9 mouse cellular contexts compared by ENCODE assay signal in the genomic region with DNA sequence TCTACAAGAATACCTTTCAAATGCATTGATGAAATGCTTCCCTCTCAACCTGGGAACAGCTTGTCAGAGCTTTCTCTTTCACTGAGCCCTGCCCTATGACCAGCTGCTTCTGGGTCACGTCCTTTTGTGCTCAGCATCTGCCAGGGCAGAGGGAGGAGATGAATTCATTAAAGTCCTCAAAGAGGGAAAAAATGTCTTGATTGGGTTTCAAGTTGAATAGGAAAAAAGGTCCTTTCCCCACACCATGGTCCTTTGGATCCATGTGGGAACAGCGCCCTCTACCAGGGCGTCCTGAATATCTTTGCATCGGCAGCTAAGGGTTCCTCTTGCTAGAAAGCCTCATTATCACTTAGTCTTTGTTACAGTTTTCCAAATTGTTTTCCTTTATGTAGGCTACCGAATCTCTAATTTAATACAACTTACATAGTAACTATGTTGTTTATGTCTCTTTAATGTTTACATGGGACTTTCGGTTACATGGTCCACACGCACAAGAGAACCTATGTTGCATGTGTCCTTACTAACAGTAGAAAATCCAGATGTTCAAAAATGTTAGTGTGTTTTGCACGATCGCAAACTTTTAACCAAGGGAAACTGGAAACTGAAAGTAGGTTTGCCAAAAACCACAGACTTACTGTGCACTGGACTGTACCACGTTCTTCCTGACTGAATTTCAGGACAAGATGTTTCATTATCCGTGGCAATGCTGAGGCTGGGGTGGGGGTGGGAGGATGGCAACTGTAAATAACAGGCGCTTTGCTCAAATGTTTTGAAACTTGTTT.
DNase-seq lines count a peak whose midpoint lies in the region; ATAC-seq and TF ChIP-seq lines count a peak whose summit lies in the region.
"Had no signal": no experiment of that assay in that cellular context is flagged by ENCODE, and none has a peak within 500 bp of the region (broad histone marks: within the 10 kb centered on the region; RNA-seq: fewer than 3 reads in every experiment).

No protein-coding gene starts in this region.

- H3K27me3 ChIP-seq in embryonic facial prominence, embryonic 14.5 days (replicated peaks; ENCODE audit: control insufficient read depth, insufficient read depth, low read length) = no peaks in the 10 kb centered on the region
- H3K27me3 ChIP-seq in kidney, adult 2 months (replicated peaks; ENCODE audit: control insufficient read depth, insufficient read depth, low read length) = no peaks in the 10 kb centered on the region
- H3K27me3 ChIP-seq: heart, embryonic 15.5 days had no signal

- H3K9ac ChIP-seq in embryonic facial prominence, embryonic 14.5 days (ENCODE audit: low read depth, low read length) = no peak overlapping the region
- H3K9ac ChIP-seq: heart, embryonic 15.5 days had no signal

- no peak overlapping the region for H3K27ac ChIP-seq in embryonic facial prominence, embryonic 14.5 days (replicated peaks; ENCODE audit: low read depth, low read length)
- H3K27ac ChIP-seq in kidney, adult 2 months (ENCODE audit: insufficient read depth, low read depth, low read length) = no peak overlapping the region
- H3K27ac ChIP-seq: heart, embryonic 15.5 days had no signal

- no peaks in the 10 kb centered on the region for H3K4me1 ChIP-seq in embryonic facial prominence, embryonic 14.5 days (ENCODE audit: control insufficient read depth, insufficient read depth, low read length)
- no peaks in the 10 kb centered on the region for H3K4me1 ChIP-seq in kidney, adult 2 months (ENCODE audit: control insufficient read depth, insufficient read depth, low read length)
- H3K4me1 ChIP-seq: heart, embryonic 15.5 days had no signal

- H3K4me3 ChIP-seq in embryonic facial prominence, embryonic 14.5 days (ENCODE audit: low read depth, low read length) = no peak overlapping the region
- H3K4me3 ChIP-seq in kidney, adult 2 months (ENCODE audit: insufficient read depth, low read depth, low read length) = no peak overlapping the region
- H3K4me3 ChIP-seq: heart, embryonic 15.5 days had no signal

- TF ChIP-seq POLR2A in kidney, adult 2 months (IDR thresholded peaks at IDR 0.05; ENCODE audit: low read depth, low read length) = no peak

- ATAC-seq in embryonic facial prominence, embryonic 14.5 days (ENCODE audit: low read depth) = no peak

- no peak overlapping the region for H3K4me2 ChIP-seq in embryonic facial prominence, embryonic 14.5 days (ENCODE audit: low read depth, low read length)
- H3K4me2 ChIP-seq: heart, embryonic 15.5 days had no signal

- peak; percentile 10 to 25 for DNase-seq in cerebellum, adult 18-20 months
- no peak for DNase-seq in cerebellum, adult 9-11 months
- peak; percentile 4 to 14 for DNase-seq in spleen, postnatal 36 days (ENCODE audit: low spot score in 2 of 2)
- DNase-seq in spleen, postnatal 14 days (ENCODE audit: low spot score in 2 of 2) = no peak
- DNase-seq in embryonic facial prominence, embryonic 14.5 days (ENCODE audit: low spot score) = peak; percentile 62
- DNase-seq in kidney, adult 2 months = peak; percentile 34
- peak; percentile 4 for DNase-seq in lung, adult 18-20 months
- peak; percentile 27 for DNase-seq in right cerebral cortex, postnatal 25 days

- no peaks in the 10 kb centered on the region for H3K9me3 ChIP-seq in embryonic facial prominence, embryonic 14.5 days (ENCODE audit: control insufficient read depth, low read length)
- H3K9me3 ChIP-seq: heart, embryonic 15.5 days had no signal

- H3K36me3 ChIP-seq in embryonic facial prominence, embryonic 14.5 days (ENCODE audit: control insufficient read depth, insufficient read depth, low read length) = no peaks in the 10 kb centered on the region
- H3K36me3 ChIP-seq in kidney, adult 2 months (ENCODE audit: control insufficient read depth, insufficient read depth, low read length) = no peaks in the 10 kb centered on the region
- H3K36me3 ChIP-seq: heart, embryonic 15.5 days had no signal

- TF ChIP-seq CTCF in kidney, adult 2 months (conservative IDR thresholded peaks at IDR 0.05; ENCODE audit: insufficient read depth, insufficient read length, low read depth, low read length) = peak; percentile 59

- WGBS in embryonic facial prominence, embryonic 14.5 days = 37% methylated on average over 12 of the region's 12 CpGs
- 22% methylated on average over 12 of the region's 12 CpGs for WGBS in kidney, adult 2 months

Comparison
In these comparisons a context has a peak if more than half of its experiments do, and no peak if none do; other contexts are left out.
1. DNase-seq: peak in cerebellum, adult 18-20 months (2 of 2), spleen, postnatal 36 days (2 of 2), embryonic facial prominence, embryonic 14.5 days (single experiment), kidney, adult 2 months (single experiment), lung, adult 18-20 months (2 of 2) and right cerebral cortex, postnatal 25 days (single experiment); none in cerebellum, adult 9-11 months (single experiment) and spleen, postnatal 14 days (0 of 2).